Mouse (Mus musculus) heart, adult 2 months (tissue): ENCODE data around the gene Mpzl2.

Experiments
- CTCF ChIP-seq: fragments of 200-600 bp; IDR thresholded peaks from 2 replicates; pipeline ENCODE4 v1.8.1; 2022; ENCODE audit warnings: antibody characterized with exemption, mild to moderate bottlenecking, moderate library complexity
- POLR2A ChIP-seq: fragments of 200-500 bp; IDR thresholded peaks from 2 replicates; pipeline ENCODE4 v1.6.1; 2011; ENCODE audit warnings: mild to moderate bottlenecking, low read depth, low read length, control low read depth; ENCODE audit not compliant: insufficient read depth

DNA sequence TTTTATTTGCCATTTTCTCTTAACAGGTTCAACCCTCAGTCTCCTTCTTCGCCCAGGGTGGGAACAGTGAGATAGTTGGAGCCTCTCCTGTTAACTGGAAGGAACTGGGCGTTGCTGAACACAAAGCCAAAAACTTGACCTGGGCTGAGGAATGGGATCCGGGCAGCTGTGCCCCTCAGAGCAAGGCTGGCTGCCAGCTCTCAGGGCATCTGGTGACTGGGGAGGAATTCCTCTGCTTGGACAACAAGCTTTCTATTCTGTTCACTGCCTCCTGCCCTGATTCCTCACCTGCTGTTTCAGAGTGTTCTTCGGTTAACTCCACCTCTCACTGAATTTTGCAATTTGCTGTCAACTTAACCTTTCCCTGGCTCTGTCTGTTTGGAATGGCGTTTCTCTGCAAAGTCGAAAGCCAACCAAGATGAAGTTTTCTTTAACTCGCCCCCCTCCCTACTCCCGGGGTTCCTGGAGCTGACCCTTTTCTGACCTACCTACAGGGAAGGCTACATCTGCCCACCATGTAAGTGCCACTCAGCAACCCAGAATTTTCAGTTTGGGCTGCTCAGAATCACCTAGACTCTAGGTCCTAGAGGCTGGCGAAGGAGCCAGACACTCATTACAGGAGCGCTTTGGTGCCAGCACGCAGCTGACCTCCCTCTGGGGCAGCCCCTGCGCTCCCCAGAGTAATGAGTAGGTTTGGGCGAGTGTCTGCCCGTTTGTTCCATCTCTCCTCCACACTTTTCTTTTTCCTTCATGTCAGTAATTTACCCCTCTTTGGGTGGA lies 657 bp downstream of the Mpzl2 start:
- TF ChIP-seq CTCF = no peak
- no peak for TF ChIP-seq POLR2A
